Mouse (Mus musculus) T-helper 17 cell (primary cell): ENCODE measurements at regions not wholly inside any gene's neighbourhood (a gene's known extent, or its start where the extent isn't known, plus 50 kb on each side); places are given as distances from the start of the nearest gene placed in this dataset.

Experiments
- in situ Hi-C, 2 experiments: fragments of 300-600 bp; cut with MboI, MseI; formaldehyde crosslinking; loops; 1 replicate in 1 of 2; 2 replicates in 1 of 2; pipeline ENCODE4 v1.15.1; 2025; ENCODE audit warnings: high pct_unique_total_duplicates in 2 of 2

GRCm38 (mm10) chr19:54099292-54099691 is 55.3 kb downstream of the Adra2a start:
- in situ Hi-C loops = no loop called here

- in situ Hi-C loops = no loop called here
Measured at GRCm38 (mm10) chr19:54099769-54100168, 55.8 kb downstream of the Adra2a start.

- in situ Hi-C loops = loop anchor here in 1 of 2 experiments (5.0 kb wide), 1 partner anchor 59 kb away; no protein-coding TSS in a partner anchor
Measured at GRCm38 (mm10) chr19:54106571-54106970, 62.6 kb downstream of the Adra2a start.

DNA sequence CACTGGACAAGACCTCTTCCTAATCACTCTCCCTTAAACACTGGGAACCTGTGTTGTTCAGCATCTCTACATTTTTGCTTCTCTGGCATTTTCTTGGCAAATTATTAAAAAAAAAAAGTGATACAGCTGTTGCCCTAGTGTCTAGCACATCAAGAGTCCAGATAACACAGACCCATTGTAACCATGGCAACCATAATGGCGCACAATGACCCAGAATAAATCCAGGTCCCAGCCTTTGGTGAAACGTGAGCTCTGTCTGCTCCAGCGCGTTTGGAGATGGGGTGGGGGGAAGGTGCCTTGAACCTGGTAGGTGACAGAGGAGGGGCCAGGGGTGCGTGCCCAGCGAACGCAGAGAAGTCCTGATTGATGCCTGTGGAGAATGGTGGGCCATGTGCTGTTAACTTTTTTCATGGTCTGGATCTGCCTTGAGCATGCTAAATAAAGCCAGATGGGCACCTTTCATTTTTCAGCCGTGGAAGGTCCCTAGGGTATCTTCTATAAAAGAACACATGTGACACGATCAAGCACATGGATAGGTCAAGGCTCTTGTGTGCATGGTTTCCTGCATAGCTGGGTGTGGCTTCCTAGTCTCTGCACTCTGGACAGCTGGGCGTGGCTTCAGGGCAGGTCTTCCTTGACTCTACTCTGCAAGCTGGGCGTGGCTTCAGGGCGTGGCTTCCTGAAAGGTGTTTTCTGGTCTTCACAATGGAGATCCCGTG is 63.3 kb downstream of the Adra2a start:
- in situ Hi-C loops = loop anchor here in 1 of 2 experiments (5.0 kb wide), 1 partner anchor 60 kb away; no protein-coding TSS in a partner anchor

GRCm38 (mm10) chr19:54110080-54110479 is 66.1 kb downstream of the Adra2a start:
- in situ Hi-C loops = loop anchor here in 1 of 2 experiments (5.0 kb wide), 1 partner anchor 42 kb away; no protein-coding TSS in a partner anchor

DNA sequence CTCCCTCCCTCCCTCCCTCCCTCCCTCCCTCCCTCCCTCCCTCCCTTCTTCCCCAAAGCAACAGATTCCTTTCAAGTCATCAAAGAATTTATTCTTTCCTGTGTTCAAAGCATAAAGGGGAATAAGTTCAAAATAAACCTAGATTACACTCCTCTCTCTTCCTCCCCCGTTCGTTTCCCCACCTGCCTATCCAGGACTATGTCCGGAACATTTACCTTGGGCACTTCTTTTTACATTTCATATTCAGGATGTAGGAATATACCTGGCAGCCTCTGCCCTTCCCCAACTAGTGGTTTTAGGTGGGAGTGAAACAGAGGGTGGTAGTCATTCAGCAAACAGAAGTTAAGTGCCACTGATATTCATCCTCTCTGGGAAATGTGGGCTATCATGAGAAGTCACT is 68.7 kb downstream of the Adra2a start:
- in situ Hi-C loops = loop anchor here in 1 of 2 experiments (5.0 kb wide), 1 partner anchor 40 kb away; no protein-coding TSS in a partner anchor

DNA sequence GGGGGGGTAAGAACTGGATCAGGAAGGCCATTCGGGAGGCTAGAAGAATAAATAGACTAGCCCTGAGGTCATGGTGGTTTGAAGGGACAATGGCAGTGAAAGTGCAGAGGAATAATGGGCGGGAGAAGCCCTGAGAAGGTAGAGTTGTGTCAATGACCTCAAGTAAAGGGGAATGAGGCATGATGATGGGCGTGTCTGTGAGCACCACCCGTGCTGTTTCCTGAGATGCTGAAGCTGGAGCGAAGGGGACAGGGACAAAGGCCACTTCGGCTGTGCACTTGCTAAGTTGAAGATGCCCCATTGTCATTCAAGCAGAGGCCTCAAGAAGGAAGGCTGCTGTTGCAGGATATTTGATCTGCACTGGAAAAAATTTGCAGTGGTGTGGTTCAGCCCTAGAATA is 69.5 kb downstream of the Adra2a start:
- in situ Hi-C loops = loop anchor here in 1 of 2 experiments (5.0 kb wide), 1 partner anchor 39 kb away; no protein-coding TSS in a partner anchor

- in situ Hi-C loops = loop anchor here in 1 of 2 experiments (5.0 kb wide), 1 partner anchor 38 kb away; no protein-coding TSS in a partner anchor
Measured at GRCm38 (mm10) chr19:54114588-54115317, 70.8 kb downstream of the Adra2a start.

- in situ Hi-C loops = no loop called here
Measured at GRCm38 (mm10) chr19:54115335-54115734, 71.4 kb downstream of the Adra2a start.

GRCm38 (mm10) chr19:54116829-54117228 is 72.9 kb downstream of the Adra2a start:
- in situ Hi-C loops = no loop called here

DNA sequence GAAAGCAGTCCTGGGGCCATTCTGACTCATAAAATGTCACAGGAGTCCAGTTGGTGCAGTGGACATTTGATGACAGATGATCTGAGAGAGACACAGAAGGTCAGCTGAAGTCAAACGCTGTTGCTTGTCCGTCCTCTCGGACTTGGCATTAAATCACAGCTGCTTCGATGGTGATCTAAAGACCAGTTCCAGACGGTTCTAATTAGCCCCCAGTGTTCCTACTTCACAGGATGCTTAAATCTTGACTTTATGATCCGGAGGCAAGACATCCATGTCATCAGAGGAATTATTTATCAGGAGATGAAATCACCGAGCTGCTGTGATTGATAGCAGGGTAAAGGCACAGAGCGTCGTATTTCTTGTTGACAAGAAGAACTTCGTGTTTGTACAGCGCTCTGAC is 73.7 kb downstream of the Adra2a start:
- in situ Hi-C loops = no loop called here

GRCm38 (mm10) chr19:54123586-54123985 is 79.6 kb downstream of the Adra2a start:
- in situ Hi-C loops = no loop called here

GRCm38 (mm10) chr19:54151766-54152165 is 107.8 kb downstream of the Adra2a start:
- in situ Hi-C loops = loop anchor here in 1 of 2 experiments (5.0 kb wide), 1 partner anchor 39 kb away; no protein-coding TSS in a partner anchor

- in situ Hi-C loops = loop anchor here in 1 of 2 experiments (5.0 kb wide), 1 partner anchor 42 kb away; no protein-coding TSS in a partner anchor
Measured at GRCm38 (mm10) chr19:54154400-54154799, 110.4 kb downstream of the Adra2a start.

DNA sequence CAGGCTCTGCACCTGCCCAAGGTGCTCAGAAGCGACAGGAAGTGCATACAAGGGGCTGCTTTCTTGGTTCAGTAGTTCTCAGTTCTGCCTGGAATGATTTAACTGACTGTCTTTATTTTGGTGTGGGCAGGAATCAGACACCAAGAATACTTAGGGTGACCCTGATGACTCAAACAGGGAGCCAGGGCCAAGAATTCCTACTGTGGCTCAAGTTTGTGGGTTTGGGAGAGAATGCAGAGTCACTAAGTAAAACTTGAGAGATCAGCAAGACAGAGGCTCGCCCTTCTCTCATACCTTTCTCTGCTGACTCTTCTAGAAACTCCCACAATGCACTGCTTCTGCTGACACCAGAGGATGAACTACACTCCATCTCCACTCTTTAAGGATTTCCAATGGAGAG is 126.4 kb downstream of the Adra2a start:
- in situ Hi-C loops = loop anchor here in 1 of 2 experiments (10.0 kb wide), 1 partner anchor 1156 kb away; no protein-coding TSS in a partner anchor

DNA sequence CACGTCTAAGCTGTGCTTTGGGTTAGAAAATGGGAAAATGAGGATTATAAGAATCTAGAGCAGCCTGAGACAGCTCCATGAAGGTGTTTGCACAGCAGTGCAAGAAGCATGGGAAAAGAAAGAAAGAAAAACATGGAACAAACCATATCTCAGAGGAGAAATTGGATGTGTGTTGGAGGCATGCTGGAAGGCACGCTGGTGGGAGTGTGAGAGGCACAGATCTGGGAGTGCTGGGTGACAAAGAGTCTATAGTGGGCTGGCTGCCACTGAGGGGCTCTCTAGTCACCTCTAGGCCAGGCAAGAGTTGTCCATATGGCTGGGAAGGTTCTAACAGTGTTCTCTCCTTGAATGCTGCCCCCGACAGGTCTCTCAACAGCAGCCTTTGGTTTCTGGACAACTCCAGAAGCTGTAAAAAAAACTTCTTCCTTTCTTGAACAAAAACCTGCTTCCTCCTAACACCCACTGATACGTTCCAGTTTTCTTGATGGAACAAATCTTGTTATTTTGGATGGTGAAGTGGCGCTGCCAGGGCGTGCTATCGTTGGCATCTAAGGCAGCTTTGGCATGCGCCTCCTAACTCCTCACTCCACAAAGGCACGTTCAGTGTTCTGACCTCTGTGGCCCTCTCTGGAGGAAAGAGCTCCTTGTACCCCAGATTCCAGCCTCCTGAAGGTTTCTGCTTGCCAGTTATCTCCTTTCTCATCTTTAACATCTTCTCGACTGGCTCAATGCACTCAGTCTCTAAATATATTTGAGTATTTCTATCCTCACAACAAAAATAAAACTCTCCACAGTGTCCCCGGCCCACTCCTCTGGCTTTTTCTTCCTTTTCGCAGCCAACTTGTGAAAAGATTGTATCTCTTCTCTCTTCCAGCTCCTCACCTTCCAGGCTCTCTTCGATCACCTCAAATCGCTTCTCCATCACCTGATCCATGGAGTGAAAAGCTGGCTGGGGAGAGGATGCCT is 130.4 kb downstream of the Adra2a start:
- in situ Hi-C loops = loop anchor here in 1 of 2 experiments (10.0 to 25.0 kb wide), 2 partner anchors 1160 to 1512 kb away; no protein-coding TSS in a partner anchor

- in situ Hi-C loops = loop anchor here in 1 of 2 experiments (10.0 to 25.0 kb wide), 2 partner anchors 1161 to 1513 kb away; no protein-coding TSS in a partner anchor
Measured at GRCm38 (mm10) chr19:54175766-54176165, 131.8 kb downstream of the Adra2a start.

DNA sequence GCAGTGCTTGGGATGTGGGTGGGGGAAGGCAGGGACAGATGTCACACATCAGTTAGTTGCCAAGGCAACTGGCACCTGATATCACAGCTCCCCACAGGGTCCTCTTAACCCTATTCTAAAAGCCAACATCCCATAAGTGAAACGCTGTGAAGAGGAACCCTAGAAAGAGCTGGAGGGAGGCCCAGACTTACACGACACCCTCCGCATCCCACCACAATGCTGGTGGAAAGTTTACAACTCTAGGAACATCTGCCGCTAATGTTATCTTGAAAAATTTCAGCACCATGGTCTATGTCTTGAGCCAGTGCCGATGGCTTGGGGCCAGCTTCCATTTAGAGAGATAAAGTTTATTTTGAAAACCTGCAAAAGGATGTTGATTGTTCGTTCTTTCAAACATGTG is 133.5 kb downstream of the Adra2a start:
- in situ Hi-C loops = loop anchor here in 1 of 2 experiments (10.0 to 25.0 kb wide), 2 partner anchors 1163 to 1515 kb away; no protein-coding TSS in a partner anchor

- in situ Hi-C loops = loop anchor here in 1 of 2 experiments (5.0 kb wide), 1 partner anchor 87 kb away; no protein-coding TSS in a partner anchor
Measured at GRCm38 (mm10) chr19:54200407-54200806, 156.5 kb downstream of the Adra2a start.

GRCm38 (mm10) chr19:54202456-54202855 is 158.5 kb downstream of the Adra2a start:
- in situ Hi-C loops = loop anchor here in 1 of 2 experiments (5.0 kb wide), 1 partner anchor 85 kb away; no protein-coding TSS in a partner anchor
